Mouse (Mus musculus) MEL (cell line): ENCODE data around the gene Angptl1.

Experiments
- CTCF ChIP-seq, 3 experiments: IDR thresholded peaks in 2 of 3; conservative IDR thresholded peaks in 1 of 3; 2 replicates each; pipeline ENCODE4 v1.5.1; 2011 to 2012; ENCODE audit warnings: low read length in 3 of 3, low read depth in 2 of 3, mild to moderate bottlenecking in 2 of 3, improper control_type of control experiment in 1 of 3, inconsistent platforms in 1 of 3, mixed read lengths in 1 of 3, moderate library complexity in 1 of 3; ENCODE audit not compliant: control insufficient read depth in 1 of 3, insufficient read depth in 1 of 3, poor library complexity in 1 of 3, severe bottlenecking in 1 of 3
- E2F4 ChIP-seq: IDR thresholded peaks from 2 replicates; pipeline ENCODE4 v1.6.1; 2011; ENCODE audit warnings: low read depth, low read length, improper control_type of control experiment, borderline replicate concordance
- EP300 ChIP-seq, 2 experiments: IDR thresholded peaks; 2 replicates each; pipeline ENCODE4 v1.6.1; 2011; ENCODE audit warnings: improper control_type of control experiment in 2 of 2, low read length in 2 of 2, low read depth in 1 of 2, mild to moderate bottlenecking in 1 of 2
- GABPA ChIP-seq: IDR thresholded peaks from 2 replicates; pipeline ENCODE4 v1.6.1; 2012; ENCODE audit warnings: low read depth, mild to moderate bottlenecking, inconsistent platforms, low read length, improper control_type of control experiment, moderate library complexity
- HCFC1 ChIP-seq: IDR thresholded peaks from 2 replicates; pipeline ENCODE4 v1.6.1; 2012; ENCODE audit warnings: low read depth, mild to moderate bottlenecking, inconsistent platforms, low read length, improper control_type of control experiment, moderate library complexity
- MEF2A ChIP-seq: IDR thresholded peaks from 2 replicates; pipeline ENCODE4 v1.6.1; 2014; ENCODE audit warnings: low read depth, mild to moderate bottlenecking, inconsistent platforms, low read length, improper control_type of control experiment; ENCODE audit not compliant: poor library complexity, insufficient replicate concordance, severe bottlenecking; ENCODE audit errors: extremely low read depth
- POLR2A ChIP-seq, 2 experiments: IDR thresholded peaks; 2 replicates each; pipeline ENCODE4 v1.6.1; 2011 to 2012; ENCODE audit warnings: low read length in 2 of 2, mild to moderate bottlenecking in 2 of 2, control low read depth in 1 of 2, improper control_type of control experiment in 1 of 2, low read depth in 1 of 2, moderate library complexity in 1 of 2; ENCODE audit not compliant: control insufficient read depth in 1 of 2, insufficient read depth in 1 of 2, poor library complexity in 1 of 2
- SIN3A ChIP-seq: IDR thresholded peaks from 2 replicates; pipeline ENCODE4 v1.6.1; 2012; ENCODE audit warnings: low read length, improper control_type of control experiment, inconsistent platforms

DNA sequence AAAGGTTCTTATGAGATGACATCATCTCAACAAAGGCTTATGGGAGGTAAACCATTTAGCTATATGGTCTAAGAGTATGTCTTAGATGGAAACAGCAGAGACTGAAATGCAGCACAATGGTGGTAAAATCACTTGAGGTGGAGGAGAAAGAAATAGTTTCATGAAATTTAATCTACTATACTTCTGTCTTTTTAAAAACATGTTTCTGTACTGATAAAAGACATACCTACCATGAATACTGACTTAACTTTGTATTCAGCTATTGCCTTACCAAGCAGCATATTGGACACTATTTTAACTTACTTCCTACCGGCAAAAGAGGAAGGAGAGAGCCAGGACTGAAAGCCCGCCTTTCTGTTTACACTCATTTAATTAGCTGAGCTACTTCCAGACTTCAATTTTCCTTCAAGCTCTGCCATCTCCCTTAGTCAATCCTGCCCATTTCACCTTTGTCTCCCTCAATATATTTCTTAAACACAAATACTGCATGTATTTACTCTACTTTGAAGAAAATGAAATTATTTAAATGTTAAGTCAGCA is 21.4 kb downstream of the Angptl1 start:
- TF ChIP-seq CTCF (IDR thresholded peaks at IDR 0.05 in 2 of 3, conservative IDR thresholded peaks at IDR 0.05 in 1 of 3; ENCODE audit: control insufficient read depth in 1 of 3, insufficient read depth in 1 of 3, low read depth in 2 of 3, low read length in 3 of 3, poor library complexity in 1 of 3, severe bottlenecking in 1 of 3) (no peak), E2F4 (no peak), MEF2A (no peak), GABPA (no peak), SIN3A (peak; percentile 40; the same call in 1 of the 2 replicates), HCFC1 (no peak), EP300 (IDR thresholded peaks at IDR 0.05; ENCODE audit: low read depth in 1 of 2, low read length in 2 of 2) (peak in 1 of 2 experiments; percentile 39; a peak in 1 of 4 replicates), POLR2A (IDR thresholded peaks at IDR 0.05; ENCODE audit: control insufficient read depth in 1 of 2, insufficient read depth in 1 of 2, low read depth in 1 of 2, low read length in 2 of 2, poor library complexity in 1 of 2) (no peak)
